Mouse (Mus musculus): ENCODE results near the gene Tedc1.

Gene Tedc1

GRCm38 (mm10) chr12:113155887-113156539 is at the start of gene Tedc1:
Gene Tedc1 (plus strand): TSS chr12:113156421.
- peak; percentile 100 for DNase-seq

- no peak for DNase-seq
Observed at GRCm38 (mm10) chr12:113107431-113108124, 48.6 kb upstream of the Tedc1 start.

DNA sequence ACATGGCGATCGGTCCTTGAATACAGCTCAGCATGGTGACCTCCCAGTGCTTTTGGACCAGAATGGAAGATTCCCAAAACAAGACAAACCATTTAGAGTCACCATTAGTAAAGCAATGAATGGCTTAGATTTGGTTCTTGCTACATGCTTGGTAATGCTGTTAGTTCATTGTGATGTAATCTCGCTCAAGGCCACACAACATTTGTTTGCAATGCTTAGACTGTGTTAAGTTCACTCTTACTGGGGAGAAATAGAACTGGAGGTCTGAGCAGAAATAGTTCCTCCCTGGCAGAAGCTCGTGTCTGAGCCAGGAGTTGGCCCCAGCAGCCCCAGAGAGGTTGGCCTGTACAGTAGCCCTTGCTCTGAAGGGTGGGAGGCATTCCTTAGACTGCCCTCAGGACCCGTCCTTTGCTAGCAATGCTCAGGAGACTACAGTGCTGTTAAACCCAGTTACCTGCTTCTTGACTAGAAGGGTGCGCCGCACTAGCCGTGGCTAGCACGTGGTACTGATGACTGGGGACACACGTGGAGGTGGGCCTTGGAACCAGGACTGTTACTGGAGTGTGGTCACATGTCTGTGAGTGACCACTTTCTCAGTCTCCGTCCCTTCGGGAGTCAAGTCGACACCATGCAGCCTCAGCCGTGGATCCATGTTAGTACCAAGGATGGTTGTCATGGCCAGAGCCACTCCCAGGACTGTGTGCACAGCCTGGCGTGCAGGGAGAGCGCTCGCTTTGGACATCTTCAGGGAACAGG is 47.5 kb upstream of the Tedc1 start:
- no peak for DNase-seq

GRCm38 (mm10) chr12:113109801-113110200 is 46.4 kb upstream of the Tedc1 start:
- no peak for DNase-seq

DNA sequence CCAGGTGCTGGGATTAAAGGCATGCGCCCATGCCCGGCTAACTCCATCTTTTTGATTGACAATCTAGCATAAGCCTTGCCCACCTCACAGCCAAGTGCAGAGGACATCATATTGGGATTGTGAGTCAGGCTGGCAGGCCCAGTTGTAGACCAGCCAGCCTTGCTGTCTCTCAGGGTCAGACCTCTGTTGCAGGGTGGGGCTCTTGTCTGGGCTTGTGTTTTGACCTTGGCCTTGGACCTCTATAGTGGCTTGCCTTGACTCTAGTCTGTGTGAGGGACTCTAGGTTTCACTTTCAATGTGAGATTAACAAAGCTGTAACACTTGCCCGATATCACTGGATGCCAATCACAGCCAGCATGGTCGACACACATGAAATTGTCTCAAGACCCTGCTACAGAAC is 42.1 kb upstream of the Tedc1 start:
- no peak for DNase-seq

- no peak for DNase-seq
Observed at GRCm38 (mm10) chr12:113114856-113115538, 41.2 kb upstream of the Tedc1 start.

GRCm38 (mm10) chr12:113119516-113120410 is 36.5 kb upstream of the Tedc1 start:
- DNase-seq, result peak; percentile 73

GRCm38 (mm10) chr12:113124726-113125125 is 31.5 kb upstream of the Tedc1 start:
- DNase-seq, result no peak

GRCm38 (mm10) chr12:113130732-113131131 is 25.5 kb upstream of the Tedc1 start:
- DNase-seq, result no peak

GRCm38 (mm10) chr12:113131601-113132000 is 24.6 kb upstream of the Tedc1 start:
- no peak for DNase-seq

DNA sequence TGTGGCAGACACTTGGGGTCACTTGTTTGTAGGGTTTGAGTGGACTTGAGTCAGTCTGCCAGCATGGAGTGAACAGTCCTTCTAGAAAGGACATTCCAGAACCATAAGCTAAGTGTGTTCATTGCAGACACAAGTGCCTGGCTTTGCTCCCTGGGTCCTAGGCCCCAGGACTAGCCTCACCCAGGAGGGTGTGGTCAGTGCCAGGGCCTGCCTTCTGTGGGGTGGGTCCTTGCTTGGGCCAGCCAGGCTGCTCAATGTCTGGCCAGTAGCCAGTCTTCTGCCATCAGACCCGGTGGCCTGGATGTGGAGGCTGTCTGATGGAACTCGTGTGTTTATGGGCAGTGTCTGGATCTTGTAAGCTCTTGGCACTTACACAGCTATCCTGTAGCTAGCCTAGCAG is 23.7 kb upstream of the Tedc1 start:
- DNase-seq, result no peak

DNA sequence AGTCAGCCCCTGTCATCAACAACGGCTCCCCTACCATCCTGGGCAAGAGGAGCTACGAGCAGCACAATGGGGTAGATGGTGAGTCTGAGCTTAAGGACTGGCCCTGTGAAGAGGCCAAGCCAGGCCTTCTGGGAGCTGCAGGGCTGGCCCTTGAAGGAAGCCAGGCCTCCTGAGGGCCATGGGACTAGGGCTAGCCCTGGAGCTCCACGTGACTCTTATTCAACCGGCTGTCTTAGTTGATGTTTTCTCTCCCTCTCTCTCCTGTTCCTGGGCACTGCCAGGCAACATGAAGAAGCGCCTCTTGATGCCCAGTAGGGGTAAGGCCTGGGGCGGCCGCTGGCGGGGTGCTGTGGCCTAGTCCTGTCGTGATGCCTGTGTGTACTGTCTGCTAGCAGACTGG is 23.0 kb upstream of the Tedc1 start:
- DNase-seq, result no peak

DNA sequence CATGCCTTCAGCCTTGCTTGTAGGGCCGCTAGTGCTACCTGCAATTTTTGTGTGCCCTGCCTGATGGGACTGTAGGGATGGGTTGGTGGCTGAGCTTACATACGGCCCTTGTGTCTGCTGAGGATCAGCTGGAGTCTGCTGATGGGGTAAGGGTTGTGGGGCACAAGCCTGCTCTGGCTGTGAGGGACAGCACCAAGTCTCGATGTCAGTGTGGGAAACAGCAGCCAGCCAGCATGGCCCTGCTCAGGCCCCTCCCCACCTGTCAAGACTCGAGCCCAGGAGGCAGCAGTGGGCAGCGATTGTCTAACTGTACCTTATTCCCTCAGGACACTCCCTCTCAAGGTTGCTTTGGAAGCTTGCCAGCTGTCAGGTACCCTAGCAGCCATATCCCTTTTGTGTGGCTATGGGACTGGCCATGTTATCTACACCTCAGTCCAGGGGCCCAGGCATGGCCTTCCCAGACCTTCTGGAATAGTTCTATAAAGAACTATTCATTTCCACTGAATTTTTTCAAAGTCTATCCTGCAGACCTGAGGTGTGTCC is 22.3 kb upstream of the Tedc1 start:
- DNase-seq, result no peak

- DNase-seq, result no peak
Observed at GRCm38 (mm10) chr12:113134502-113134901, 21.7 kb upstream of the Tedc1 start.

DNA sequence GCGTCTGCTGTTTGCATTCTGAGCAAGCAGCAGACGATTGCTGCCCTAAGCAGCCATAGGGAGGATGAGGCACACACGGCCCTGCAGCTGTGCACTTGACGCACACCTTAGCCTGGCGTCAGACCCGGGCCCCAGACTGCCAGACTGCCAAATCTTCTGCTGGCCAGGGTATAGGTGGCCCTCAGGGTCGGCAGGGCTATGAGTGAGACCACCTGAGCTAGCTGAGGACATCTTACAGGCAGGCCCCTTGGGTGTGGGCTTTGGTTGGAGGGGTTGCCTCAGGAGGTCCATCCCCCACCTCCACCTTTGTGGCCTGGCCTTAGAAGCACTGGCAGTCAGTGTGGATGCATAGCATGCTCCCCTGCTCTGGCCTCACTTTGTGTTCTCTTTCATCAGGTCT is 20.8 kb upstream of the Tedc1 start:
- DNase-seq, result no peak

GRCm38 (mm10) chr12:113136492-113137020 is 19.7 kb upstream of the Tedc1 start:
- no peak for DNase-seq

DNA sequence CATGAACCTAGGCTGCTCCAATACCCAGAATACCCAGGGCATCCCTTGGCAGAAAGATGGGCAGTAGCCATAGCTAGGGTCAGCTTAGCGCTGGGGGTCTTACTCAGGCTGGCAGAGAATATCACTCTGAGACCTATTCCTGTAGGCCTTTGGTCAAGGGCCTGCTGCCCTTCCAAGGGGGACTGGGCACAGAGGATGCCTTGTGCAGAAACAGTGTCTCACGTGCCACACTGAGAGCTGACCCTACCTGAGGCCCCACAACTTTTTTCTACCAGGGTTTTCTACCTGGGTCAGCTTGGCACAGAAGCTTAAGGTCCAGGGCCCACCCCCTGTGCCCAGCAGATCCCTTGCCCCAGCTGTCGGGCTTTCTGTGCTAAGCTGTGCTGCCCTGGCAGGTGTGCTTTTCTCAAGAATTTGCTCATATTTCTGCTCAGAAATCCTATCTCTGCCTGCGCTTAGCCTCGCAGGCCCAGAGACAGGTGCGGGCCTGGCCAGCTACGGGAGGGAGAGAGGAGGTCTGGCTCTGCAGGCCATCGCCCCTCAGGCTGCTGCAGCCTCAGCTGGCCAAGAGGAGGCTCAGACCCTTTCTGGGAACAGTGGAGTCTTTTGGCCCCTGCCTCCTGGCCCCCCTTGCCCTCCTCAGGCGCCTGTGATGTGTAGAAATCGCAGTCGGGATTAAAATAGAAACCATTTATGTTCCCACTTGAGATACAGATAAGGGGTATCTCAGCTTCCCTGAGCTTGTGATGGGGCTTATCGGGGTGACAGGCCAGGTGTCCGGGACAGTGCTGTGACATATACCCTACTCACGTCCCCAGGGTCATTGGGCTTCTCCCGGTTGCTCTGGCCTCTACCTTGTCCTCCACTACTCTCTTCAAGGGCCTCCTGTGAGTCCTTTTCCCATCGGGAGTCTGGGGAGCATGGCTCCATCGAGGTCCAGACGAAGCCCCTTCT is 18.7 kb upstream of the Tedc1 start:
- no peak for DNase-seq

GRCm38 (mm10) chr12:113138291-113138690 is 17.9 kb upstream of the Tedc1 start:
- no peak for DNase-seq

DNA sequence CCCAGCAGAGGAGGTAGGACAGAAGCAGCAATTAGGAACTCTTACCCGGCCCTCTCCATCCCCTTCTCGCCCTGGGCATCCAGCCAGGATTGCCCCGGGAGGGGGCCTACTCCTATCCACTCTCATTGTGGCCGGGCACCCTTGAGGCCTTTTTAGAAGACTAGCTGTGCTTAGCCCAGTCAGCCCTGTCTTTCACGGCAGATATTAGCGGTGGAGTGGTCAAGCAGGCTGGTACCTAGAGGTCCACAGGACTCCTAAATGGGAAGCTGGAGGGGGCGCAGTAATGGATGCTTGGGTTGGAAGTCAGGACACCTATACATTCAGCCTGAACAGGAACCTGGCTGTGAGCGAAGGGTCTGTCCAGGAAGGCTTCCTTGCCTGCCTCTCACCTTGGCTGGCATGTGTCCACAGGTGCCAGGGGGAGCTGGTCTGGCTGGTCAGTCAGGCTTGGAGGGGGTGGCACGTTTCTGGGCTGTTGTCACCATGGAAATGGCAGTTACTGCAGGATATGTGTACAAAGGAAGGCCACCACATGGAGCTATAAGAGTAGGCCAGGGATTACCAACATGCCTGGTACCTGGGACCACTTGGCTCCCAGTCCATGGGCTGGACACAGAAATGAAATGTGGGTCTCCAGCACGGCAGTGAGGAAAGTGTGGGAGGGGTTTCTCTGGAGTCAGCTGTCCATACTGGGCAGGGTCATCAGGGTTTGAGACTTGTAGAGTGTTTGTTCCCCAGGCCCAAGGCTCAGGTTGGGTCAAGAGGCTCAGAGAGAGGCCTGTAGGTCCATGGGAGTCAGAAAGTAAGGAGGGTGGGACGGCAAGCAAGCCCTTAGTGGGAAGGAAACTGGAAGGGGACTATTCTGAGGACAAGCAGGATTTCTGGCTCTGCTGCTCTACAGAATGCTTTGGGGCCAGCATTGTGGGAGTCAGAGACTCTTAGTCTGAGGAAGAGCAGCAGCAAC is 17.0 kb upstream of the Tedc1 start:
- no peak for DNase-seq
